Mouse (Mus musculus): ENCODE measurements at regions not wholly inside any gene's neighbourhood (a gene's known extent, or its start where the extent isn't known, plus 50 kb on each side); places are given as distances from the start of the nearest gene placed in this dataset.

DNA sequence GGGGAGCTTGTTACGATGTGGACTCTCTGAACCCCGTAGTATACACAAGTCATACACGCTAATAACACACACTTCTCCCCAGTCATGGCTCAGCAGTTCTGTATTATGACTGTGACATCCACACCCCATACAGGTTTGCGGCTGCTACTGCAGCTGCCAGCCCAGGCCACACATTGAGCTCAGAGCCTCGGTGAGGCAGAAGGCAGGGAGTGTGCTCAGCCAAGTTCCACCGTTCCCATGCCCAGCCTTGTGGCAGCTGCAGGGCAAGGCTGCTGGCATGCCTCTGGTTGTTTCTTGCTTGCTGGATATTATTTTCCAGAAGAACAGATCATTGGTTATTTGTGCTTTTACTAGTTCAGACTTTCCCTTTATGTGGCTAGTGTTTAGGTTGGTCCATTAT is 202.6 kb downstream of the Sec16b start:
- Histone ChIP-seq H3K4me2 (replicated peaks; ENCODE audit: low read depth, low read length) (no peak overlapping the region), H3K9me3 (ENCODE audit: low read length) (no peaks in the 10 kb centered on the region), H3K36me3 (ENCODE audit: insufficient read depth, low read length) (no peaks in the 10 kb centered on the region), H3K27me3 (replicated peaks; ENCODE audit: insufficient read depth, low read length) (no peaks in the 10 kb centered on the region), H3K4me3 (ENCODE audit: low read depth, low read length) (no peak overlapping the region), H3K9ac (replicated peaks; ENCODE audit: low read depth) (no peak overlapping the region), H3K4me1 (ENCODE audit: insufficient read depth, low read depth, low read length) (no peaks in the 10 kb centered on the region), H3K27ac (ENCODE audit: low read length) (no peak overlapping the region)
- no peak for ATAC-seq
- DNase-seq (ENCODE audit: low spot score), result no peak
- WGBS, result 79% methylated on average over 6 of the region's 6 CpGs
- TF ChIP-seq CTCF (IDR thresholded peaks at IDR 0.05) (no peak), EP300 (IDR thresholded peaks at IDR 0.05) (no peak)

DNA sequence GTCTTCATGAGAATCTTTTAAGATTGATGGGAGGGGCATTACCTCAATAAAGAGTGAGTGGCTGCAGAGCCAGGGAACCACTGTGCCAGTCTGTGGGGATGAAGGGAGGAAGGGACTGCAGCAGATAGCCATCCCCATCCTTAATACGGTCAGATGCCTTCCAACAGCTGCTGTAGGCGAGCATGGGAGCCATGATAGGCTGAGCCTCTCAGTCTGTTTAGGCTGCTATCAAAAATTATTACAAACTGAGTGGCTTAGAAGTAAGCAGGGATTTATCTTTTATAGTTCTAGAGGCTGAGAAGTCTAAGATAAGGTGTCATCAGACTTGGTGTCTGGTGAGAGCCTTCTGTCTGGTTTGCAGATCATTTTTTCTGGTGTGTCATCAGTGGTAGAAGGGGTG is 204.3 kb downstream of the Sec16b start:
- Histone ChIP-seq H3K4me2 (replicated peaks; ENCODE audit: low read depth, low read length) (no peak overlapping the region), H3K27ac (ENCODE audit: low read length) (no peak overlapping the region), H3K4me1 (ENCODE audit: insufficient read depth, low read depth, low read length) (no peaks in the 10 kb centered on the region), H3K4me3 (ENCODE audit: low read depth, low read length) (no peak overlapping the region), H3K27me3 (replicated peaks; ENCODE audit: insufficient read depth, low read length) (no peaks in the 10 kb centered on the region), H3K36me3 (ENCODE audit: insufficient read depth, low read length) (no peaks in the 10 kb centered on the region), H3K9me3 (ENCODE audit: low read length) (no peaks in the 10 kb centered on the region), H3K9ac (replicated peaks; ENCODE audit: low read depth) (no peak overlapping the region)
- TF ChIP-seq CTCF (IDR thresholded peaks at IDR 0.05) (no peak), EP300 (IDR thresholded peaks at IDR 0.05) (no peak)
- ATAC-seq (no peak), DNase-seq (ENCODE audit: low spot score) (no peak)
- WGBS, result 69% methylated on average over 2 of the region's 2 CpGs

DNA sequence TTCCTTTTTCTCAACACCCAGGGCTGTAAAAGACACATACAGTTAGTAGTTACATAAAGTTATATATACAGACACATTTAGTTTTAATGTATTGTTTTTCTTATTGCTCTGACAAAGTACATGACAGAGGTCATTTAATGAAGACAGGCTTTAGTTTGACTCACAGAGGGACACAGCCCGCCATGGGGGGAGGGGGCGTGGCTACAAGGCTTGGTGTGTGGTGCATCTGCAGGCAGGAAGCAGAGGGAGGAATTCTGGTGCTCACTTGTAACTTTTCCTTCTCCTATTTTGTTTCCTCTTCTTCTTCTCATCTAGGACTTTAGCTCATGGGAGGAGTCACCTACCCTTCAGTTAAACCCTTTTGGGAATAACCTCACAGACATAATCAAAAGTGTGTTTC is 206.0 kb downstream of the Sec16b start:
- TF ChIP-seq EP300 (IDR thresholded peaks at IDR 0.05), result no peak
- DNase-seq (ENCODE audit: low spot score) (no peak), ATAC-seq (no peak)
- Histone ChIP-seq H3K9ac (replicated peaks; ENCODE audit: low read depth) (no peak overlapping the region), H3K9me3 (ENCODE audit: low read length) (no peaks in the 10 kb centered on the region), H3K4me2 (replicated peaks; ENCODE audit: low read depth, low read length) (no peak overlapping the region), H3K27ac (ENCODE audit: low read length) (no peak overlapping the region), H3K36me3 (ENCODE audit: insufficient read depth, low read length) (no peaks in the 10 kb centered on the region), H3K27me3 (replicated peaks; ENCODE audit: insufficient read depth, low read length) (no peaks in the 10 kb centered on the region), H3K4me3 (ENCODE audit: low read depth, low read length) (no peak overlapping the region), H3K4me1 (ENCODE audit: insufficient read depth, low read depth, low read length) (no peaks in the 10 kb centered on the region)
- WGBS, result 29% methylated on average over 2 of the region's 2 CpGs

DNA sequence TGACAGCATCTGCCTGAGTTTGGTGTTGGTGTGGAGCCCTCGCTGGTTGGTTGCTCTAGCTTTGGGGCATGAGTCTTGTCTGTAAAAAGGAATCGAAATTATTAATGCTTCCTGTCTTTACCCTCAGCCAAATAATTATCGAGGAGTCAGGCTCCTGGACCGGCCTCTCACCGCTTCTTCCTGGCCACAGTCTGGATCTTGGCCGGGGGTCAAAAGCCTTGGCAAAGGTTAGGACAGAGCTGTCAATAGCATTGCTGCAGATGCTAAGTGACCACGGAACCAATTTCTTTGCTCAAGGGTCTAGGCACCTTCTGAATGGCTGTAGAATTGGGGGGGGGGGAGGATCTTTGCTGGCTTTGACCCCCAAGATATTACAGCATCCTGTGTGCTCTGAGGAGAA is 207.3 kb downstream of the Sec16b start:
- no peak for DNase-seq (ENCODE audit: low spot score)
- 68% methylated on average over 7 of the region's 7 CpGs for WGBS

DNA sequence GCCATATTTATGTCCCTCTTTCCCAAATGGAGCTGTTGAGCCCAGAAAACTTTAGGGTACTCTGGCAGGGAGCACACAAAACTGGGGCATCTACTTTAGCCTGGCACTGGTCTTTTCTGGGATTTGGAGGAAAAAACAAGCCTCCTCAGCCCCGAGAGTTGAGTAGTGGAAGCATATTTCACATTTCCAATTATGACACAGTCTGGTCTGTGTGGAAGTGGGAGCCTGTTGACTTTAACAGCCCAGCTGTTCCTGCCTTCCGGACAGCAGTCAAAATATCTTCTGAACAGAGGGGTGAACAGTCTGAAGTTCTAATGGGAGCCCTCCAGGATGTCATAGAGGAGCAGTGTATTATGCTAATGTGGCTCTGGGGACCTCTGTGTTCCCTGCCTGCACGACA is 209.1 kb downstream of the Sec16b start:
- no peak overlapping the region for H3K9ac ChIP-seq (replicated peaks; ENCODE audit: low read depth)
- H3K4me2 ChIP-seq (replicated peaks; ENCODE audit: low read depth, low read length), result no peak overlapping the region
- H3K27me3 ChIP-seq (replicated peaks; ENCODE audit: insufficient read depth, low read length), result no peaks in the 10 kb centered on the region
- no peaks in the 10 kb centered on the region for H3K36me3 ChIP-seq (ENCODE audit: insufficient read depth, low read length)
- no peaks in the 10 kb centered on the region for H3K4me1 ChIP-seq (ENCODE audit: insufficient read depth, low read depth, low read length)
- TF ChIP-seq CTCF (IDR thresholded peaks at IDR 0.05) (no peak), EP300 (IDR thresholded peaks at IDR 0.05) (no peak)
- H3K9me3 ChIP-seq (ENCODE audit: low read length), result no peaks in the 10 kb centered on the region
- WGBS, result 40% methylated on average over 3 of the region's 3 CpGs
- DNase-seq (ENCODE audit: low spot score) (no peak), ATAC-seq (no peak)
- H3K4me3 ChIP-seq (ENCODE audit: low read depth, low read length), result no peak overlapping the region
- no peak overlapping the region for H3K27ac ChIP-seq (ENCODE audit: low read length)

More for the DNA sequence above, 207.3 kb downstream of the Sec16b start:
- ATAC-seq, result no peak
- TF ChIP-seq CTCF (IDR thresholded peaks at IDR 0.05), result no peak
- TF ChIP-seq EP300 (IDR thresholded peaks at IDR 0.05), result no peak
- Histone ChIP-seq H3K36me3 (ENCODE audit: insufficient read depth, low read length) (no peaks in the 10 kb centered on the region), H3K27ac (ENCODE audit: low read length) (no peak overlapping the region), H3K4me2 (replicated peaks; ENCODE audit: low read depth, low read length) (no peak overlapping the region), H3K9ac (replicated peaks; ENCODE audit: low read depth) (no peak overlapping the region), H3K4me1 (ENCODE audit: insufficient read depth, low read depth, low read length) (no peaks in the 10 kb centered on the region), H3K27me3 (replicated peaks; ENCODE audit: insufficient read depth, low read length) (no peaks in the 10 kb centered on the region), H3K9me3 (ENCODE audit: low read length) (no peaks in the 10 kb centered on the region), H3K4me3 (ENCODE audit: low read depth, low read length) (no peak overlapping the region)

DNA sequence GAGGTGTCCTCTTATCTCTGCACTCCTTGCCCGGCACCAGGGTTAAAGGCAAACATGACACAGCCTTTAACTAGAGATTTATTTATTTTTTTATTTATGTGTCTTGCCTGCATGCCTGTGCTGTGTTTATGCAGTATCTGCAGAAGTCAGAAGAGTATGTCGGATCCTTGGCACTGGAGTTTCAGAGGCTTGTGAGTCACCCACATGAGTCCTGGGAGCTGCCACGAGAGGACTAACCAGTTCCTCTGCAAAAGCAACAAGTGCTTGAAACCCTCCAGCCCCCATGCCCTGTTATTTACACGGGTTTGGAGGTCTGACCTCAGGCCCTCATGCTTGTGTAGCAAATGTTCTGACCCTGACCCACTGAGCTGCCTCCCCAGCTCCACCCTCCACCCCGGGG is 210.6 kb downstream of the Sec16b start:
- Histone ChIP-seq H3K4me1 (ENCODE audit: insufficient read depth, low read depth, low read length) (no peaks in the 10 kb centered on the region), H3K4me2 (replicated peaks; ENCODE audit: low read depth, low read length) (no peak overlapping the region), H3K36me3 (ENCODE audit: insufficient read depth, low read length) (no peaks in the 10 kb centered on the region), H3K27me3 (replicated peaks; ENCODE audit: insufficient read depth, low read length) (no peaks in the 10 kb centered on the region), H3K9ac (replicated peaks; ENCODE audit: low read depth) (no peak overlapping the region), H3K27ac (ENCODE audit: low read length) (no peak overlapping the region), H3K4me3 (ENCODE audit: low read depth, low read length) (no peak overlapping the region), H3K9me3 (ENCODE audit: low read length) (no peaks in the 10 kb centered on the region)
- DNase-seq (ENCODE audit: low spot score), result peak; percentile 12
- ATAC-seq, result peak; percentile 49
- WGBS, result 11% methylated on average over 5 of the region's 5 CpGs
- TF ChIP-seq CTCF (IDR thresholded peaks at IDR 0.05) (no peak), EP300 (IDR thresholded peaks at IDR 0.05) (no peak)

DNA sequence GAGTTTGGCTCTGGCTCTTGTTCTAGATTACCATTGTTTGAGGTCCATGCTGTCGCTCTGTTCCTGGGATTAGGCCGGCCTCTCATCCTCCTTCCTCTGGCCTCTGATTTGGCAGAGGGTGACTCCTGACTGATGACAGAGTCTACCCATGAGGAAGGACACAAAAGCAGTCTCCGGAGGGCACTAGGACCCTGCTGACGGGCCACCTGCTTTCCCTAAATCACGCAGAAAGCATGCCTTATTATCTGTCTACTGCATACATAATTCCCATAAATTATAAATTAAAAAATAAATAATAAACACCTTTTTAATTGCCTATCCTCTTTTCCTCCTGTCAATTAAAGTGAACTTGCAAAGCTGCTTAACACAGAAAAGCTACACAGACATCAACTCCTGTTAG is 215.4 kb downstream of the Sec16b start:
- ATAC-seq (no peak), DNase-seq (ENCODE audit: low spot score) (no peak)
- 78% methylated on average over 5 of the region's 5 CpGs for WGBS
- Histone ChIP-seq H3K36me3 (ENCODE audit: insufficient read depth, low read length) (no peaks in the 10 kb centered on the region), H3K27me3 (replicated peaks; ENCODE audit: insufficient read depth, low read length) (no peaks in the 10 kb centered on the region), H3K27ac (ENCODE audit: low read length) (no peak overlapping the region), H3K4me2 (replicated peaks; ENCODE audit: low read depth, low read length) (no peak overlapping the region), H3K9ac (replicated peaks; ENCODE audit: low read depth) (no peak overlapping the region), H3K4me3 (ENCODE audit: low read depth, low read length) (no peak overlapping the region), H3K9me3 (ENCODE audit: low read length) (no peaks in the 10 kb centered on the region), H3K4me1 (ENCODE audit: insufficient read depth, low read depth, low read length) (no peaks in the 10 kb centered on the region)
- TF ChIP-seq EP300 (IDR thresholded peaks at IDR 0.05), result no peak
- no peak for TF ChIP-seq CTCF (IDR thresholded peaks at IDR 0.05)
